Mouse (Mus musculus) stomach, postnatal 0 days (tissue): ENCODE results near the gene Camk2n2. TPM values are rescaled to one million over a fixed set of nuclear protein-coding genes. Genes with fewer than 3 reads are reported as not detected.

Source experiments
- ATAC-seq: fragments of 200-750 bp; cut with Nextera tagmentation; 2 replicates; pipeline ENCODE4 v1.8.0; 2017; ENCODE audit not compliant: low FRiP score, low TSS enrichment
- DNase-seq: peaks from one replicate; pipeline ENCODE4 v3.0.0-alpha.2; 2016; ENCODE audit warnings: low spot score
- H3K27ac ChIP-seq: fragments of 300-500 bp; sonication (generic); replicated peaks from 2 replicates; pipeline ENCODE4 v1.5.1; 2014; ENCODE audit warnings: mild to moderate bottlenecking, control low read depth
- H3K27me3 ChIP-seq: fragments of 300-500 bp; sonication (generic); 2 replicates; pipeline ENCODE4 v1.6.1; 2014; ENCODE audit warnings: low read length; ENCODE audit not compliant: control insufficient read depth, insufficient read depth
- H3K36me3 ChIP-seq: fragments of 300-500 bp; sonication (generic); 2 replicates; pipeline ENCODE4 v1.6.1; 2014; ENCODE audit warnings: low read length, mixed read lengths; ENCODE audit not compliant: control insufficient read depth, insufficient read depth
- H3K4me1 ChIP-seq: fragments of 300-500 bp; sonication (generic); replicated peaks from 2 replicates; pipeline ENCODE4 v1.6.1; 2014; ENCODE audit warnings: antibody characterized with exemption; ENCODE audit not compliant: control insufficient read depth, insufficient read depth
- H3K4me2 ChIP-seq: fragments of 300-500 bp; sonication (generic); replicated peaks from 2 replicates; pipeline ENCODE4 v1.6.1; 2014; ENCODE audit warnings: low read depth, mild to moderate bottlenecking, control low read depth, moderate library complexity
- H3K4me3 ChIP-seq: fragments of 300-500 bp; sonication (generic); 2 replicates; pipeline ENCODE4 v1.5.1; 2014; ENCODE audit warnings: low read depth, low read length, control low read depth
- H3K9ac ChIP-seq: fragments of 300-500 bp; sonication (generic); 2 replicates; pipeline ENCODE4 v1.6.1; 2014; ENCODE audit warnings: mild to moderate bottlenecking, low read length, control low read depth, mixed read lengths
- H3K9me3 ChIP-seq: fragments of 300-500 bp; sonication (generic); 2 replicates; pipeline ENCODE4 v1.6.1; 2016; ENCODE audit warnings: low read length; ENCODE audit not compliant: control insufficient read depth
- CTCF ChIP-seq: IDR thresholded peaks from 2 replicates; pipeline ENCODE4 v1.5.1; 2016; ENCODE audit warnings: antibody characterized with exemption, low read depth, mild to moderate bottlenecking, moderate library complexity
- EP300 ChIP-seq: optimal IDR thresholded peaks from 2 replicates; pipeline ENCODE3; 2016; ENCODE audit warnings: antibody characterized with exemption
- WGBS: fragments of 180-500 bp; shearing (Covaris S2); extraction: QIAGEN DNeasy Blood & Tissue Kit; methylation state at CpG from one replicate; pipeline ENCODE4 v1.1.7; 2014; 5-methylcytosine and 5-hydroxymethylcytosine counted together
- polyA plus RNA-seq: library from polyadenylated mRNA; unstranded; fragments of >200 nt; fragmentation: Nextera tagmentation; extraction: Ambion mirVana; gene quantifications from 2 replicates; pipeline ENCODE4 v1.2.1, GENCODE M21; 2015

Camk2n2 gene
- polyA plus RNA-seq, 1 experiment from 2014 or later = 1.2 TPM

GRCm38 (mm10) chr16:20651076-20651946 lies 30.2 kb upstream of the Camk2n2 start, which contains the start of gene Psmd2:
Gene Psmd2, plus strand, starts transcription at chr16:20651652.
- Histone ChIP-seq H3K4me3 (peak within 1 kb of the TSS; percentile 88), H3K9me3 (no peaks in the 10 kb centered on the region), H3K27ac (peak within 1 kb of the TSS; percentile 80), H3K27me3 (no peaks in the 10 kb centered on the region), H3K36me3 (peaks cover 7% of the 10 kb centered on the region), H3K4me1 (no peaks in the 10 kb centered on the region), H3K4me2 (peak within 1 kb of the TSS; percentile 82), H3K9ac (peak within 1 kb of the TSS; percentile 93)
- ATAC-seq (peak; percentile 96), DNase-seq (peak; percentile 97)
- 2% methylated on average over 42 of the region's 46 CpGs for WGBS
- peak; percentile 26 for TF ChIP-seq CTCF
- no peak for TF ChIP-seq EP300

GRCm38 (mm10) chr16:20643911-20644310 lies 22.8 kb upstream of the Camk2n2 start:
- H3K9ac ChIP-seq = no peak overlapping the region
- no peaks in the 10 kb centered on the region for H3K4me1 ChIP-seq
- no peak overlapping the region for H3K27ac ChIP-seq
- no peak overlapping the region for H3K4me3 ChIP-seq
- H3K9me3 ChIP-seq = no peaks in the 10 kb centered on the region
- no peaks in the 10 kb centered on the region for H3K36me3 ChIP-seq
- no peak overlapping the region for H3K4me2 ChIP-seq
- DNase-seq = no peak
- no peak for TF ChIP-seq CTCF
- no peak for TF ChIP-seq EP300
- no peak for ATAC-seq
- no peaks in the 10 kb centered on the region for H3K27me3 ChIP-seq
- 82% methylated on average over 7 of the region's 7 CpGs for WGBS

GRCm38 (mm10) chr16:20642161-20642560 lies 21.1 kb upstream of the Camk2n2 start:
- peak; percentile 73 for DNase-seq
- ATAC-seq = 0 out of 2 replicates have a peak, but pooled peaks have one; percentile 31
- Histone ChIP-seq H3K9ac (no peak overlapping the region), H3K4me3 (no peak overlapping the region), H3K4me1 (no peaks in the 10 kb centered on the region), H3K27ac (no peak overlapping the region), H3K9me3 (no peaks in the 10 kb centered on the region), H3K4me2 (no peak overlapping the region), H3K36me3 (no peaks in the 10 kb centered on the region), H3K27me3 (no peaks in the 10 kb centered on the region)
- peak; percentile 90 for TF ChIP-seq CTCF
- no peak for TF ChIP-seq EP300
- WGBS = under 1% methylated on average over 8 of the region's 8 CpGs

- ATAC-seq = no peak
- Histone ChIP-seq H3K4me2 (no peak overlapping the region), H3K4me3 (no peak overlapping the region), H3K27me3 (no peaks in the 10 kb centered on the region), H3K4me1 (no peaks in the 10 kb centered on the region), H3K9ac (no peak overlapping the region), H3K9me3 (no peaks in the 10 kb centered on the region), H3K27ac (no peak overlapping the region), H3K36me3 (no peaks in the 10 kb centered on the region)
- WGBS = 79% methylated on average over 8 of the region's 8 CpGs
- TF ChIP-seq EP300 (no peak), CTCF (no peak)
- no peak for DNase-seq
Observed at GRCm38 (mm10) chr16:20638367-20638766, 17.3 kb upstream of the Camk2n2 start.

GRCm38 (mm10) chr16:20637410-20637809 lies 16.3 kb upstream of the Camk2n2 start:
- no peak overlapping the region for H3K4me3 ChIP-seq
- H3K27ac ChIP-seq = no peak overlapping the region
- ATAC-seq (no peak), DNase-seq (no peak)
- TF ChIP-seq EP300 = no peak
- no peak for TF ChIP-seq CTCF
- no peaks in the 10 kb centered on the region for H3K27me3 ChIP-seq
- no peaks in the 10 kb centered on the region for H3K9me3 ChIP-seq
- no peak overlapping the region for H3K9ac ChIP-seq
- H3K36me3 ChIP-seq = no peaks in the 10 kb centered on the region
- WGBS = 80% methylated on average over 8 of the region's 8 CpGs
- no peak overlapping the region for H3K4me2 ChIP-seq
- H3K4me1 ChIP-seq = no peaks in the 10 kb centered on the region
